Mouse (Mus musculus) right cerebral cortex, postnatal 25 days (tissue): ENCODE measurements around the gene Lims1.

Experiments used
- DNase-seq: peaks from one replicate; pipeline ENCODE4 v3.0.0; 2022

Lims1 gene

GRCm38 (mm10) chr10:58452185-58452584 is 128.9 kb downstream of the Lims1 start:
- no peak for DNase-seq

GRCm38 (mm10) chr10:58459896-58460295 is 136.6 kb downstream of the Lims1 start:
- no peak for DNase-seq
